Mouse (Mus musculus) heart, postnatal 0 days (tissue): ENCODE data around the gene Kcnn1. TPM values are rescaled to one million over a fixed set of nuclear protein-coding genes. Genes with fewer than 3 reads are reported as not detected.
A peak's percentile ranks its signal among the peaks of the same experiment; 100 is the strongest.

Experiments used
- ATAC-seq: fragments of 200-750 bp; cut with Nextera tagmentation; 2 replicates; pipeline ENCODE4 v1.8.0; 2017; ENCODE audit warnings: low read depth, moderate number of reproducible peaks, moderate library complexity; ENCODE audit not compliant: insufficient read depth
- DNase-seq: peaks from one replicate; pipeline ENCODE4 v3.0.0-alpha.2; 2016; ENCODE audit warnings: low spot score
- H3K27ac ChIP-seq: fragments of 300-500 bp; sonication (generic); 2 replicates; pipeline ENCODE4 v1.5.1; 2014; ENCODE audit warnings: low read depth, mild to moderate bottlenecking
- H3K27me3 ChIP-seq: fragments of 300-500 bp; sonication (generic); 2 replicates; pipeline ENCODE4 v1.6.1; 2014; ENCODE audit warnings: low read length, mixed read lengths; ENCODE audit not compliant: control insufficient read depth, insufficient read depth
- H3K36me3 ChIP-seq: fragments of 300-500 bp; sonication (generic); replicated peaks from 2 replicates; pipeline ENCODE4 v1.6.1; 2014; ENCODE audit warnings: low read length, mixed read lengths; ENCODE audit not compliant: control insufficient read depth, insufficient read depth
- H3K4me1 ChIP-seq: fragments of 300-500 bp; sonication (generic); 2 replicates; pipeline ENCODE4 v1.6.1; 2014; ENCODE audit warnings: antibody characterized with exemption; ENCODE audit not compliant: control insufficient read depth, insufficient read depth
- H3K4me2 ChIP-seq: fragments of 300-500 bp; sonication (generic); 2 replicates; pipeline ENCODE4 v1.6.1; 2014; ENCODE audit warnings: low read depth, mild to moderate bottlenecking, low read length, moderate library complexity
- H3K4me3 ChIP-seq: fragments of 300-500 bp; sonication (generic); 2 replicates; pipeline ENCODE4 v1.5.1; 2014; ENCODE audit warnings: low read depth, low read length
- H3K9ac ChIP-seq: fragments of 300-500 bp; sonication (generic); replicated peaks from 2 replicates; pipeline ENCODE4 v1.6.1; 2014; ENCODE audit warnings: low read depth, low read length, mixed read lengths
- H3K9me3 ChIP-seq: fragments of 300-500 bp; sonication (generic); replicated peaks from 2 replicates; pipeline ENCODE4 v1.6.1; 2016; ENCODE audit warnings: low read length; ENCODE audit not compliant: control insufficient read depth
- CTCF ChIP-seq: IDR thresholded peaks from 2 replicates; pipeline ENCODE4 v1.5.1; 2016; ENCODE audit warnings: antibody characterized with exemption, control low read depth, low read depth
- EP300 ChIP-seq: IDR thresholded peaks from 2 replicates; pipeline ENCODE4 v1.6.1; 2016; ENCODE audit warnings: antibody characterized with exemption, low read depth
- WGBS: fragments of 180-500 bp; shearing (Covaris S2); extraction: QIAGEN DNeasy Blood & Tissue Kit; methylation state at CpG from one replicate; pipeline ENCODE4 v1.1.7; 2014; 5-methylcytosine and 5-hydroxymethylcytosine counted together
- polyA plus RNA-seq: library from polyadenylated mRNA; unstranded; fragments of >200 nt; fragmentation: Nextera tagmentation; extraction: Ambion mirVana; gene quantifications from 2 replicates; pipeline ENCODE4 v1.2.1, GENCODE M21; 2015
- total RNA-seq: library from RNA; depleted of rRNA; stranded (reverse); fragments of >200 nt; gene quantifications from 2 replicates; pipeline ENCODE4 v1.2.3, GENCODE M21; 2014; ENCODE audit warnings: low replicate concordance

Gene Kcnn1
- total and polyA plus RNA-seq, 2 experiments from 2014 or later = 3.4 to 25.2 TPM

GRCm38 (mm10) chr8:70821992-70822391, 41.1 kb downstream of the Kcnn1 start:
- Histone ChIP-seq H3K9ac (no peak overlapping the region), H3K4me2 (no peak overlapping the region), H3K36me3 (no peaks in the 10 kb centered on the region), H3K27ac (no peak overlapping the region), H3K4me3 (no peak overlapping the region), H3K4me1 (no peaks in the 10 kb centered on the region), H3K9me3 (peaks cover 13% of the 10 kb centered on the region; the same call in 1 of the 2 replicates), H3K27me3 (peaks cover 24% of the 10 kb centered on the region; the same call in 1 of the 2 replicates)
- ATAC-seq = no peak
- 32% methylated on average over 11 of the region's 11 CpGs for WGBS
- TF ChIP-seq EP300 (no peak), CTCF (no peak)
- DNase-seq = no peak

DNA sequence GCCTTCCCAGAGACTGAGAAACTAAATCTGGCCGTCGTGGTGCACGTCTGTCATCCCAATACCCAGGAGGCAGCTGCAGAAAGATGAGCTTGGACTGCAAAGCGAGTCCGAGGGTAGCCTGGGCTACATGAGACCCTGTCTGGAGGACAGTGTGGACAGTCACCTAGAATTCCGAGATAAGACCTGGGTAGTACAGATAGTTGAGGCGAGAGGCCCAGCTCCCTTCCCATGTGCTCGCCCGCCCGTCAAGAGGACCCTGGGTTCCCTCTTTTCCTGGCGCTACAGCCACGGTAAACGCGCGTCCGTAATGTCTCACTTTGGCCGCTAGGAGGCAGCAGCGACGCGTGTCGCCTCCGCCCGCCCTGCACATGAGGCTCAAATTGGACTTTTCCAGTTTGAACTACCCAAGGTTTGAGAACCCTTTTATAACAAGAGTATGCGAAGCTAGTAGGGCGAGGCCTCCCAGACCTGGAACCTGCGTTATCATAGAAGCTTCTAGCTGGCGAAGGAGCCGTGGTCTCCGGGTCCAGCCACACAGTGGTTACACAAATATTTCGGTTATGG, 41.6 kb downstream of the Kcnn1 start:
- WGBS = 16% methylated on average over 30 of the region's 30 CpGs
- ATAC-seq = peak; percentile 44; the same call in 1 of the 2 replicates

GRCm38 (mm10) chr8:70820101-70820935, 42.7 kb downstream of the Kcnn1 start:
- H3K9me3 ChIP-seq = peaks cover 13% of the 10 kb centered on the region; the same call in 1 of the 2 replicates
- H3K4me3 ChIP-seq = no peak overlapping the region
- no peaks in the 10 kb centered on the region for H3K36me3 ChIP-seq
- 12% methylated on average over 31 of the region's 31 CpGs for WGBS
- peaks cover 36% of the 10 kb centered on the region; the same call in 1 of the 2 replicates for H3K27me3 ChIP-seq
- H3K9ac ChIP-seq = no peak overlapping the region
- TF ChIP-seq EP300 (no peak), CTCF (no peak)
- ATAC-seq (peak; percentile 66), DNase-seq (peak; percentile 65)
- H3K27ac ChIP-seq = no peak overlapping the region
- H3K4me1 ChIP-seq = no peaks in the 10 kb centered on the region
- no peak overlapping the region for H3K4me2 ChIP-seq

More for the DNA sequence above, 41.6 kb downstream of the Kcnn1 start:
- Histone ChIP-seq H3K27ac (no peak overlapping the region), H3K27me3 (peaks cover 30% of the 10 kb centered on the region; the same call in 1 of the 2 replicates), H3K9me3 (peaks cover 13% of the 10 kb centered on the region; the same call in 1 of the 2 replicates), H3K9ac (no peak overlapping the region), H3K4me1 (no peaks in the 10 kb centered on the region), H3K4me3 (no peak overlapping the region), H3K4me2 (no peak overlapping the region), H3K36me3 (no peaks in the 10 kb centered on the region)
- TF ChIP-seq EP300 (no peak), CTCF (peak; percentile 96)
- peak; percentile 58 for DNase-seq

GRCm38 (mm10) chr8:70816679-70817078, 46.4 kb downstream of the Kcnn1 start:
- Histone ChIP-seq H3K9ac (no peak overlapping the region), H3K9me3 (peaks cover 13% of the 10 kb centered on the region; the same call in 1 of the 2 replicates), H3K4me1 (no peaks in the 10 kb centered on the region), H3K4me3 (no peak overlapping the region), H3K36me3 (no peaks in the 10 kb centered on the region), H3K27me3 (peaks cover 36% of the 10 kb centered on the region; the same call in 1 of the 2 replicates), H3K27ac (no peak overlapping the region), H3K4me2 (no peak overlapping the region)
- no peak for TF ChIP-seq CTCF
- no peak for TF ChIP-seq EP300
- ATAC-seq (peak; percentile 22; the same call in 1 of the 2 replicates), DNase-seq (no peak)
- 12% methylated on average over 30 of the region's 30 CpGs for WGBS

GRCm38 (mm10) chr8:70812885-70813284, 50.2 kb downstream of the Kcnn1 start:
- no peaks in the 10 kb centered on the region for H3K36me3 ChIP-seq
- WGBS = 52% methylated on average over 4 of the region's 4 CpGs
- peaks cover 25% of the 10 kb centered on the region; the same call in 1 of the 2 replicates for H3K27me3 ChIP-seq
- H3K4me1 ChIP-seq = no peaks in the 10 kb centered on the region
- TF ChIP-seq CTCF (no peak), EP300 (no peak)
- no peak overlapping the region for H3K4me2 ChIP-seq
- no peaks in the 10 kb centered on the region for H3K9me3 ChIP-seq
- no peak overlapping the region for H3K9ac ChIP-seq
- DNase-seq = no peak
- no peak overlapping the region for H3K4me3 ChIP-seq
- ATAC-seq = no peak
- no peak overlapping the region for H3K27ac ChIP-seq
